Mouse (Mus musculus): ENCODE measurements around the gene Izumo1r.

Gene Izumo1r

GRCm38 (mm10) chr9:14866957-14867356, 36.8 kb downstream of the Izumo1r start:
- DNase-seq (ENCODE audit: low spot score): peak; percentile 67

DNA sequence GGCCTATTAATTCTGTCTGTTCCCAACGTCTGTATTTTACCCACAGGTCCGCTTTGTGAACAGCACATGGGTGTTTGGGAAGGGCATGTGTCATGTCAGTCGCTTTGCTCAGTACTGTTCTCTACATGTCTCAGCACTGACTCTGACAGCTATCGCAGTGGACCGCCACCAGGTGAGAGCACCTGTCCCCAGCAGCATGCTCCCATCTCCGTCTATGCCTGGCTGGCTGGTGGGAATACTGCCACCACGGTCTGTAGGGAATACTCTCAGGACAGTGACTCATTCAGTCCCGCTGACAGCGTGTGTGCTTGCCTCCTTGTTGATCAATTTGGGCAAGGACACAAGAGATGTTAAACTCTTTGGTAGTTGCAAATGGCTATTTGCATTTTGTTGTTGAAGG, 39.0 kb downstream of the Izumo1r start:
- no peak for DNase-seq (ENCODE audit: low spot score)

GRCm38 (mm10) chr9:14863126-14863525, 40.6 kb downstream of the Izumo1r start:
- no peak for DNase-seq (ENCODE audit: low spot score)

- DNase-seq (ENCODE audit: low spot score): peak; percentile 43
Observed at GRCm38 (mm10) chr9:14859868-14860639, 43.7 kb downstream of the Izumo1r start, which contains the start of gene Gpr83. Gene Gpr83, plus strand, starts transcription at chr9:14860210.

- DNase-seq (ENCODE audit: low spot score): no peak
Observed at GRCm38 (mm10) chr9:14858782-14859181, 45.0 kb downstream of the Izumo1r start.

- no peak for DNase-seq (ENCODE audit: low spot score)
Observed at GRCm38 (mm10) chr9:14858170-14858706, 45.5 kb downstream of the Izumo1r start.

DNA sequence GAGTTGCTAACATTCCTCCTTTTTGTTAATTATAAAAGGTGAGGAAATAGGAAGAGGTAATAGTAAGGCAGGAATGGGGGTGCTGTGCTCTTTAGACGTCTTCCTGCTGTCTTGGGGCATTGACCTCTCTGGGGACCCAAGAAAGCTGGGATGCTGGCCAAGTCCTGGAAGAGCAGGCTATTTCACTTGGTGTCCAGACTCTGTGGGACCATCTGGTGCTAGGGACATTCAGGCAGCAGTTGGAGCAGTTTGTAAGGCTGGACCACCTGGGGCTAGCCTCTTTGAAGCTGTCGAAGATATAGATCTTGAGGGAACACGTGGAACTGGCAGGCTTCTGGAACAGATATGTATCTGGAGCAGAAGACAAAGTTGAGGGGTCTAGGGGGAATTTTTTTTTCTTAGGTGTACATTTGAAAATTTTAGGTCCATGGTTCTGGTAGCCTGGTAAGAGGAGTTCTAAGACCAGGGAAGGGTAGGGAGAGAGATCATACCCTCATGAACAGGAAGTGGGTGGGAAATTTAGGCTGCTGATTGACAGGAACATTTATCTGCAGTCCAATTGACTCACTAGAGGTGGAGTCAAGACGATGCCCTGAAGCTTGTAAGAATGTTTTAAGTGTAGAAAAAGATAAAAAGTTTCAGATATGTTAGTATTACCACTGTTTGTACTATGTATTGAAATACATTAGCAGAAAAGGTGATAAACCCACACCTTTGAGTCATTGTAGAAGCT, 46.7 kb downstream of the Izumo1r start:
- no peak for DNase-seq (ENCODE audit: low spot score)

DNA sequence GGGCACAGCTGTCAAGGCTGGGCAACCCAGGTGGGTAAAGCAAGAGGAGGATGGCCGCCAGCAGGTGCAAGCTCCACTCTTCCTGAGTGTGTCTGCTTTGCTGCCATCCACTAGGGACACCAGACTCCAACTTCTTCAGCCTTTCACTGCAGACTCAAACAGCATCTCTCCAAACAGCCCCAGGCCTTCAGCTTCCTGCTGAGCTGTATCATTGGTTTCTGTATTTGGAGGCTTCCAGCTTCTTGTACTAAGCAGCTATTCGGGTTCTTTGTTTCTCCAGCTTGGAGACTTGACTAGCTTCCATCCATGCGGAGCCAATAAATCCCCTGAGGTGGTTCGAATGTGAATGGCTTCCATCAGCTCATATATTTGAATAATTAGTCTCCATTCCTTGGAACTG, 49.2 kb downstream of the Izumo1r start:
- DNase-seq (ENCODE audit: low spot score): no peak

GRCm38 (mm10) chr9:14848267-14848935, 55.3 kb downstream of the Izumo1r start:
- DNase-seq (ENCODE audit: low spot score): no peak

GRCm38 (mm10) chr9:14846428-14846827, 57.3 kb downstream of the Izumo1r start:
- DNase-seq (ENCODE audit: low spot score): peak; percentile 25

DNA sequence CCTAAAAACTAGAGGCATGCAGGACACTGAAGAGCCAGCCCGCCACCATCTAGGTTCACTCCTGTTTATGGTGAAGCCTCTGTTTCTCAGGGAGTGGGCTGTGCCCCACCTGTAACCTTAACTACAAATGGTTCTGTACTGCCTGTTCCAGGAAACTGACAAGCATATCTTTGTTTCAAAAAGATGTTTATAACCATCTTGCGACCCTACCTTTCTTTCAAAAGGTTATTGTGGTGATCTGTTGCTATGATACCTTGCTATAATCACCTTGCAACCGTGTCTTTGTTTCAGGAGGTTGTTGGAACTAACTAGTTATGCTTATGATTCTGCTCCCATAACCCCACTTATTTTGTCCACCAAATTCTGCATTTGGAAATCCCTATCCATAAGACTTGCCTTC, 59.8 kb downstream of the Izumo1r start:
- no peak for DNase-seq (ENCODE audit: low spot score)

DNA sequence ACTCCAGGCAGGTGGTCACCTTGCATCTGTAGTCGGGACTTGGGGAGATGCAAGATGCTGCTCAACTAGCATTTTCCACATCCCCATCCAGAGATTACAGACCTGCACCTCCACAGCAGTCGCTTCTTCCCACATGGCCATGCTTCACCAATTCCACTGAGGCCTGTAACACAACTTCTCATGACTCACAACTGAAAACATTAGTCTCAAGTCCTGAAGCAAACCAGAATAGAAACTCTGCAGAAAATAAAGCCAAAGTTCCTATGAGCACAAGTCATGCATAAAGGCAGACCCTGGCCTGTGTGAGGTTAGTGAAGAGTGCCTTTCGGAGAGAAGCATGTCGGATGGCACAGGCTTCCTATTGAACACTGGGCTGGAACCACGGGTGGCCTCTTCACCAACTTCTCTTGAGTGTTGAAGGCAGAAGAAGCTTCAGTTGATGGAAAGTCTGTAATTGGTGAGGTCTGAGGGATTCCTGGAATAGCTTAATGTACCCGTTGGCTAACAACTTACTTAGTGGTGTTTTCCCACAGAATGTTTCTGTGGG, 60.4 kb downstream of the Izumo1r start:
- DNase-seq (ENCODE audit: low spot score): no peak

GRCm38 (mm10) chr9:14841878-14842761, 61.6 kb downstream of the Izumo1r start:
- no peak for DNase-seq (ENCODE audit: low spot score)

DNA sequence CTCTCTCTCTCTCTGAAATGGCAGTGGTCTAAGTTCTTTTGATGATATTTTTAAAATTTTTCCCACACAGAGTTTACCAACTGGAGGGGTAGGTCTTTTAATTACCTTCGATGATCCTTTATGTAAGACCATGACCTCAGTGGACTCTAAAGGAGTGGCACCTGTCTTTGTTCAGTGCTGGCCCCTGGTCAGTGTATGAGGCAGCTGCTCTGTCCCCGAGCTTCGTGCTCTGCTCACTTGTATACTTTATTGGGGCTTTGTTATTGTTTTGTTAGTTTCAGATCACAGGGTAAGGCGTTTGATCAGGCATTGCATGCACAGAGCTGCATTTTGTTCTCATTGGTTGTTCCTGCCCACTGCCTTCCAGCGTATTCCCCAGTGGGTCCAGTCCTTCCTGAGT, 63.8 kb downstream of the Izumo1r start:
- DNase-seq (ENCODE audit: low spot score): no peak

DNA sequence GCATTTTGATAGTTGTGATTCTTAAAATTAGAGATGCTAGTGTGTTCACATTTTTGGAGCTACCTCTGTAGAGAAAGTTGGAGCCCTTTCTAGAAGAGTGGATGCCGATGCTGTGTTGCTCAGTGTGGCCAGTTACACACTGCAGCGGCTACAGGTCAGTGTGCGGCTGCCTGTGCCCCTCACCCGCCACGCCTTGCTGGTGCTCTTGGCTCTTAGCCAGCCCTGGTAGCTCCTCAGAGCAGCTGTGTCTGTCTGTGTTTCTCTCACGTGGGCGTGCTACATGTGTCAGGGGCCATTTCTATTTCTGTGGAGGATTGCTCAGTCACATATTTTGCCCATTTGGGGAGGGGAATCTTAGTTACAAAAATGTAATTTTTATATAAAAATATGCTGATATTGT, 64.2 kb downstream of the Izumo1r start:
- DNase-seq (ENCODE audit: low spot score): no peak

Data from T-cell, adult 2 months (primary cell).